Mouse (Mus musculus) gastrocnemius, adult 2 months (tissue): ENCODE results near the gene Umad1. TPM values are rescaled to one million over a fixed set of nuclear protein-coding genes. Genes with fewer than 3 reads are reported as not detected.

Experiments
- DNase-seq: peaks from one replicate; pipeline ENCODE4 v3.0.0; 2022
- H3K27ac ChIP-seq: fragments of 200-600 bp; 2 replicates; pipeline ENCODE4 v1.8.1; 2022; ENCODE audit warnings: mild to moderate bottlenecking
- H3K4me3 ChIP-seq: fragments of 200-600 bp; 2 replicates; pipeline ENCODE4 v1.8.1; 2022; ENCODE audit warnings: mild to moderate bottlenecking, moderate library complexity
- CTCF ChIP-seq: fragments of 200-600 bp; IDR thresholded peaks from 2 replicates; pipeline ENCODE4 v1.8.1; 2022; ENCODE audit warnings: antibody characterized with exemption, mild to moderate bottlenecking, moderate library complexity
- intact Hi-C: fragments of 180-260 bp; cut with DNase I; formaldehyde crosslinking; loops from one replicate; pipeline ENCODE4 v1.15.1; 2025
- total RNA-seq, 2 experiments: library from RNA; stranded (reverse); gene quantifications; 2 replicates each; pipeline ENCODE4 v1.2.3; 2021

Gene Umad1
- total RNA-seq, 2 experiments from 2014 or later: 11.2 to 14.8 TPM

- no peak overlapping the region for H3K27ac ChIP-seq
- no peak overlapping the region for H3K4me3 ChIP-seq
- intact Hi-C loops: no loop called here
- no peak for DNase-seq
- TF ChIP-seq CTCF: no peak
These were observed 101.7 kb downstream of the Umad1 start for GRCm38 (mm10) chr6:8360805-8361204.

- TF ChIP-seq CTCF: no peak
- no peak overlapping the region for H3K4me3 ChIP-seq
- no peak for DNase-seq
- H3K27ac ChIP-seq: no peak overlapping the region
- intact Hi-C loops: no loop called here
These were observed 105.1 kb downstream of the Umad1 start for GRCm38 (mm10) chr6:8364033-8364756.

GRCm38 (mm10) chr6:8364757-8365150 is 105.7 kb downstream of the Umad1 start:
- DNase-seq: no peak
- Histone ChIP-seq H3K27ac (no peak overlapping the region), H3K4me3 (no peak overlapping the region)
- intact Hi-C loops: no loop called here
- no peak for TF ChIP-seq CTCF

GRCm38 (mm10) chr6:8367675-8368074 is 108.6 kb downstream of the Umad1 start:
- Histone ChIP-seq H3K4me3 (no peak overlapping the region), H3K27ac (no peak overlapping the region)
- no peak for DNase-seq
- no peak for TF ChIP-seq CTCF
- intact Hi-C loops: no loop called here

- DNase-seq: no peak
- no peak overlapping the region for H3K27ac ChIP-seq
- intact Hi-C loops: no loop called here
- no peak for TF ChIP-seq CTCF
- H3K4me3 ChIP-seq: no peak overlapping the region
These were observed 109.2 kb downstream of the Umad1 start for GRCm38 (mm10) chr6:8368198-8368864.

- intact Hi-C loops: no loop called here
- no peak for DNase-seq
- H3K4me3 ChIP-seq: no peak overlapping the region
- TF ChIP-seq CTCF: no peak
- no peak overlapping the region for H3K27ac ChIP-seq
These were observed 111.5 kb downstream of the Umad1 start for GRCm38 (mm10) chr6:8370624-8371023.

- no peak overlapping the region for H3K27ac ChIP-seq
- no peak for DNase-seq
- H3K4me3 ChIP-seq: no peak overlapping the region
- intact Hi-C loops: no loop called here
- TF ChIP-seq CTCF: no peak
These were observed 114.0 kb downstream of the Umad1 start for GRCm38 (mm10) chr6:8373051-8373450.

GRCm38 (mm10) chr6:8373851-8374250 is 114.8 kb downstream of the Umad1 start:
- Histone ChIP-seq H3K27ac (no peak overlapping the region), H3K4me3 (no peak overlapping the region)
- no peak for DNase-seq
- intact Hi-C loops: no loop called here
- TF ChIP-seq CTCF: no peak

- intact Hi-C loops: no loop called here
- H3K27ac ChIP-seq: no peak overlapping the region
- no peak for TF ChIP-seq CTCF
- no peak for DNase-seq
- H3K4me3 ChIP-seq: no peak overlapping the region
These were observed 115.2 kb downstream of the Umad1 start for GRCm38 (mm10) chr6:8374290-8374689.

GRCm38 (mm10) chr6:8374712-8375111 is 115.6 kb downstream of the Umad1 start:
- TF ChIP-seq CTCF: no peak
- H3K27ac ChIP-seq: no peak overlapping the region
- H3K4me3 ChIP-seq: no peak overlapping the region
- DNase-seq: no peak
- intact Hi-C loops: no loop called here

- DNase-seq: no peak
These were observed 117.3 kb downstream of the Umad1 start for GRCm38 (mm10) chr6:8376351-8376750.

GRCm38 (mm10) chr6:8377667-8378066 is 118.6 kb downstream of the Umad1 start:
- Histone ChIP-seq H3K27ac (no peak overlapping the region), H3K4me3 (no peak overlapping the region)
- TF ChIP-seq CTCF: no peak
- intact Hi-C loops: no loop called here
- DNase-seq: no peak

More at GRCm38 (mm10) chr6:8376351-8376750, 117.3 kb downstream of the Umad1 start:
- no peak for TF ChIP-seq CTCF
- Histone ChIP-seq H3K27ac (no peak overlapping the region), H3K4me3 (no peak overlapping the region)
- intact Hi-C loops: no loop called here

GRCm38 (mm10) chr6:8389307-8389706 is 130.2 kb downstream of the Umad1 start:
- no peak for TF ChIP-seq CTCF
- intact Hi-C loops: no loop called here
- DNase-seq: no peak
- H3K27ac ChIP-seq: no peak overlapping the region
- H3K4me3 ChIP-seq: no peak overlapping the region

GRCm38 (mm10) chr6:8390296-8390695 is 131.2 kb downstream of the Umad1 start:
- Histone ChIP-seq H3K4me3 (no peak overlapping the region), H3K27ac (no peak overlapping the region)
- DNase-seq: no peak
- TF ChIP-seq CTCF: no peak
- intact Hi-C loops: no loop called here
